Mouse (Mus musculus) bone marrow macrophage, adult 2 months (primary cell): ENCODE data around the gene Rrbp1. TPM values are rescaled to one million over a fixed set of nuclear protein-coding genes. Genes with fewer than 3 reads are reported as not detected.
A peak's percentile ranks its signal among the peaks of the same experiment; 100 is the strongest.

Source experiments
- H3K27ac ChIP-seq: 2 replicates; pipeline ENCODE4 v1.5.1; 2012; ENCODE audit warnings: low read depth, low read length; ENCODE audit not compliant: insufficient read depth
- H3K4me1 ChIP-seq: 2 replicates; pipeline ENCODE4 v1.6.1; 2012; ENCODE audit warnings: low read length; ENCODE audit not compliant: control insufficient read depth, insufficient read depth
- H3K4me3 ChIP-seq: 2 replicates; pipeline ENCODE4 v1.5.1; 2012; ENCODE audit warnings: mild to moderate bottlenecking, low read length, moderate library complexity; ENCODE audit not compliant: insufficient read depth
- CTCF ChIP-seq: IDR thresholded peaks from 2 replicates; pipeline ENCODE4 v1.5.1; 2012; ENCODE audit warnings: low read depth, mild to moderate bottlenecking, low read length, moderate library complexity
- POLR2A ChIP-seq: IDR thresholded peaks from 2 replicates; pipeline ENCODE4 v1.6.1; 2012; ENCODE audit warnings: mild to moderate bottlenecking, low read depth, low read length, borderline replicate concordance
- polyA plus RNA-seq: library from polyadenylated mRNA; stranded (reverse); fragments of >200 nt; gene quantifications from 2 replicates; pipeline ENCODE4 v1.2.4, GENCODE M21; 2012; ENCODE audit not compliant: missing spikeins, insufficient read depth, insufficient read length

The Rrbp1 gene
- polyA plus RNA-seq, 1 experiment = 282 TPM

DNA sequence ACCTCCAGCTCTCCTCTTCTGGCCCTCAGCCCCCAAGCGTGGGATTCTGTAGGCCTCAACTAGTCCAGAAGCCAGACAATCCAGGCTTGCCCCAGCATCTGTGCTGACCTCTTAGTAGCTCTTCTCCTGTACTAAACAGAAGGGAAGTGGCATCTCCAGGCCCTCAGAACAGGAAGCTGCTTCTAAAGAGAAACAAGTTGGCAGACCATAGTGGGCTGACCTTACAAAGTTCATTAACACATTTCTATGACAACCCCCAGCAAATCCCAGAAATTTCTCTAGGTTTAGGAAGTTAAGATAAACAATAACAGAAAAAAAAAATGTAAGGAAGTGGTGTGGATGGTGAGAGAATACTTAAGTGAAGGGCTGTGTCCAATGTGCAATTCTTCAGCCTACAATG lies 2.0 kb downstream of the Rrbp1 start:
- H3K4me1 ChIP-seq = peaks cover 38% of the 10 kb centered on the region
- peak overlapping the region; percentile 80; the same call in 1 of the 2 replicates for H3K4me3 ChIP-seq
- TF ChIP-seq CTCF (no peak), POLR2A (no peak)
- H3K27ac ChIP-seq = peak overlapping the region; percentile 92

DNA sequence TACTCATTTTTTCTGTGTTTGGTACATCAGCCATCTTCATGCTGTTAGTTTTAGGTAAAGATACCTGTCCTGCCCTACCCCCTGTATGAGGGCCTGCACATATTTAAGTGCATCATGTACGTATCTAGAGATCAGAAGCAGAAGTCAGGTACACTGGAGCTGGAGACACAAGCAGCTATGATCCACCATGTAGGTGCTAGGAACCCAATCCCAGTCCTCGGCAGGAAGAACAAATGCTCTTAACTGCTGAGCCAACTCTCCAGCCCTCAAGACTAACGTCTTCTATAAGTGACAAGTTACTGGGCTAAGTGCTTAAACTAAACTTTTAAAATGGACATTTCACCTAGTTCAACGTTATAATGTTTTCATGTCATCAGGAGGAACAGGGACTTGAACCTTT lies 3.9 kb downstream of the Rrbp1 start:
- H3K27ac ChIP-seq = no peak overlapping the region
- TF ChIP-seq CTCF = no peak
- no peak for TF ChIP-seq POLR2A
- peaks cover 53% of the 10 kb centered on the region for H3K4me1 ChIP-seq
- H3K4me3 ChIP-seq = no peak overlapping the region

DNA sequence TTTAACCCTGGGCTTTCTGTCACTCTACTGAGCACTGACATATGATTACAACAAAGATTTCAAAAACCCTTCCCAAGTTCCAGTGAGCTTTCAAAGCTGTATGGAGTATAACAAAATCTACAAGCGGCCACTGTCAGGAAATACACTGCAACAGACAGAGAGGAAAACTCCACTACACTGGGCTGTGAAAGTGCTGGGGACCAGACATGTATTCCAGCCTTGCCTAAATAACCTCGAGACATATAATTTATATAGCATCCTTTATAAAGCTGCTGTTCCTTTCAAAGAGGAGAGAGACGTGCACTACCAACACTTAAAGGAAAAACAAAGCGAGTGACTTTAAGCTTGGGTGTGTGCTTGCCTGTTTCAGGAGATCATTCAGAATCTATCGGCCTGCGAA lies 4.4 kb downstream of the Rrbp1 start:
- TF ChIP-seq POLR2A (no peak), CTCF (no peak)
- Histone ChIP-seq H3K4me3 (no peak overlapping the region), H3K27ac (no peak overlapping the region), H3K4me1 (peaks cover 53% of the 10 kb centered on the region)

DNA sequence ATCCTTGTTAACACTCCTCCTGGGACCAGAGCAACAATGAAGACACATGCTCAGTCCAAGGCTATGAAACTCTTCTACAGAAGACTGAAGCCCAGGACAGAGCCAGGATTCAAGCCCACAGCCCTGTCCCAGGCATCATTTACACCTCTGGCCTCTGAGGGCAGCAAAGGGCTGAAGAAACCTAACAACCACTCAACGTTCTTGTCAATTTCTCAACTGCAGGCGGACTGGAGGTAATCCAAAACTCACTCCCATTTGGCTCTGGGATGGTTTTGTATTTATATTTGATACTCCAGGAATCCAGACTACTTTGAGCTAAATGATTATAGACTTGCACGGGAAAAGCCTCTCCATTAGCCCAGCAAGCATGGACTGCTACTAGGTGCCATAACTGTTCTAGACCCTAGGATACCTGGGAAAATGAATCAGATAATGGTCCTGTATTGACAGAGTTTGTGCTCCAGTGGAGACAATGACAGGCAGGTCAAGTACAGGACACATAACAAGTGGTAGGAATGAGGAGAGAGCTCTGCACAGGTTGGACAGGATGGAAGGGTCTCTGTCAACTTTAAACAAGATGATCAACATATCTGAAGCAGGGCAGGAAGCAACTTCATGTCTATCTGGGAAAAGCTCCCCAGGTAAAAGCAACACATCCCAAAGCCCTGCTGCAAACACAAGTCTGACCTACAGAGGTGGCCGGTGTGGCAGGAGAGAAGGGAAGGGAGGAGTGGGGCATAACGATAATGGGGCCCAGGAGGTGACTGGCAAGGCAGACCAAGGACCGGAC lies 5.7 kb downstream of the Rrbp1 start:
- TF ChIP-seq POLR2A = no peak
- TF ChIP-seq CTCF = no peak
- Histone ChIP-seq H3K4me3 (no peak overlapping the region), H3K4me1 (peaks cover 53% of the 10 kb centered on the region), H3K27ac (peak overlapping the region; percentile 13)

DNA sequence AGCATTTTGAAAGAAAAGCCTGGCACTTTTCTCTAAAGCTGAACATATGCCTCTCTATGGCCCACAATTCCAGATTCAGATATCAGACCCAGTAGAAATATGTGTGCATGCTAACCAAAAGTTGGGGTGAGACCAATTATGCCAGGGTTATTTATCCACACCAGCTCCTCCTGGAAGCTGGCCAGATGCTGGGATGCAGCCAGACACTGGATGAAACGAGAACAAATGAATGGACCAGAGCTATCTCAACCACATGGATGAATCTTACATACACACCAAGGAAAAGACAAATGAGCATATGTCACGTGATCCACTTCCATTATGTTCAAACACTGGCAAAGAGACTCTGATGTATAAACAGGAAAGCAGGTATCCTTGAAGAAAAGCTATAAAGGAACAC lies 7.5 kb downstream of the Rrbp1 start:
- Histone ChIP-seq H3K4me3 (no peak overlapping the region), H3K27ac (no peak overlapping the region), H3K4me1 (peaks cover 57% of the 10 kb centered on the region)
- no peak for TF ChIP-seq CTCF
- TF ChIP-seq POLR2A = no peak

DNA sequence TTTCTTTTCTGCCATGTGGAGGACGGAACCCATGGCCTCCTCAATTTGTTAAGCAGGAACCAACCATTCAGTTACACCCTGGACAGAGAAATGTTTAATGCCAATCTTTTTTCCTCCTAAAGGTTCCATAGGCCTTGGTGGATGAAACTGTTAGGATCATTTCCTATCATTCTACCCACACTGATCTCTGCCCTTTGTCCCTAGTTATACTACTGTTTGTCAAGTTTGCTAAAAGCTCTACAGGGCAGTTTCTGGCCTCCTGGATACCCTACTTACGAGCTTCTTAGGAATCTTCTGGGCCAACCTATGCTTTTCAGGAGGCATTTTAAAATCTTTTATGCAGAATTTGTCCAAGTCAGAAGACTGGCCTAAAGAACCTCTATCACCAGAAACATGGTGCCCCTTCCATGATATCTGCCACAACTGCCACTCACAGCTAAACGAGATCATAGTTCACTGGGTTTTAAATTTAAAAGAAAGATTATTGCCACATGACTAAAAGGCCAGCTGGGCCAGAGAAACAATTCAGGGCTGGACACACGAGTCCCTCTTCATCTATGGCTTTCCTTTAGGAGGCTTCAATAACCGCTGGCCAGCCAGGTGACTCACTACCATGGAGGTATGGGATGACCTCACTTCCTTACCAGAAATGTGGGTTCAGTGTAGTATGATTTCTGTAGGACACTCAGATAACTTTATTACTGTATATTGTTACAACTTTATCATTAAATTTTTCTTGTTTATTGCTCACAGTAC lies 8.7 kb downstream of the Rrbp1 start:
- no peak overlapping the region for H3K4me3 ChIP-seq
- no peak overlapping the region for H3K27ac ChIP-seq
- no peak for TF ChIP-seq POLR2A
- peaks cover 58% of the 10 kb centered on the region for H3K4me1 ChIP-seq

DNA sequence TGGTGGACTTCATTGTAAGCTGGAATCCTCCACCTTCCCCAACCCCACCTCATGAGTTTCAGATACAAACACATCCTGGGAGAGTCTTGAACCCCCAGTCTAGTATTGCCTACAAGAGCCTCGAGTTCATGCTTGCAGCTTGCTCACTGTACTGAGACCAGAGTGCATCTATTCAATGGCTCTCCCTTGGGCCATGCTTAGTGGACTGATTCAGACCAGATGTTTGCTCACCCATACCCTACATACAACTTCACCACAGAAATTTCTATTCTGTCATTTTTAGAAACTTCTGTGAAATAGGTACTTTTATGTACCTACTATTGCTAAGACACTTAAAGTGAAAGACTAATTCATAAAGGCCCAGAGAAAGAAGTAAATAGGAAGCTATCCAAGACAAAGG lies 18.1 kb downstream of the Rrbp1 start:
- TF ChIP-seq CTCF = no peak
- no peak for TF ChIP-seq POLR2A
- Histone ChIP-seq H3K4me1 (peaks cover 28% of the 10 kb centered on the region), H3K4me3 (no peak overlapping the region), H3K27ac (no peak overlapping the region)

DNA sequence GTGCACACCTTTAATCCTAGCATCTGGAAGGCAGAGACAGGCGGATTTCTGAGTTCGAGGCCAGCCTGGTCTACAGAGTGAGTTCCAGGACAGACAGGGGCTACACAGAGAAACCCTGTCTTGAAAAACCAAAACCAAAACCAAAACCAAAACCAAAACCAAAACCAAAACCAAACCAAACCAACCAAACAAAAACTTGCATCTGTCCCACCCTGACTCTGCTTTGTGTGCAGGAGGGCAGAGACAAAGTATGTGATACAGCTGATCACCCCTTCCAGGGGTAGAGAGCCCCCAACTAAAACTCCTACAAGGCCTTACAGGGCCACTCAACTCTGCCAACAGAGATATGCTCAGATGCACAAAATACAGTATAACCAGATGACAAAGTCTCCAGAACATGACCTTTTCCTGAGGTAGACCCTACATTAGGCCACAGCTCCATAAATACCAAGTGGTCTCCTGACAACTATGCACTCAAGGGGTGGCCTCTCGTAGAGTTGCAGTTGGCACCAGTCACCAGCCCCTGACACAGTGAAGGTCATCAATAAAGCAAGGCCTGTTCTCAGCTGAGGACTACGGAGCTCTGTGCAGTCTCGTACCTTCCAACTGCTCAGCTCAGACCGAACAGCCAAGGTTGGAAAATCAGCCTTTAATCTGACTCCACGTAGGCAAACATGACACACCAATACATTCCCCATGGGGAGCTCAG lies 18.9 kb downstream of the Rrbp1 start:
- H3K27ac ChIP-seq = no peak overlapping the region
- TF ChIP-seq POLR2A = no peak
- TF ChIP-seq CTCF = no peak
- H3K4me3 ChIP-seq = no peak overlapping the region
- peaks cover 23% of the 10 kb centered on the region for H3K4me1 ChIP-seq

DNA sequence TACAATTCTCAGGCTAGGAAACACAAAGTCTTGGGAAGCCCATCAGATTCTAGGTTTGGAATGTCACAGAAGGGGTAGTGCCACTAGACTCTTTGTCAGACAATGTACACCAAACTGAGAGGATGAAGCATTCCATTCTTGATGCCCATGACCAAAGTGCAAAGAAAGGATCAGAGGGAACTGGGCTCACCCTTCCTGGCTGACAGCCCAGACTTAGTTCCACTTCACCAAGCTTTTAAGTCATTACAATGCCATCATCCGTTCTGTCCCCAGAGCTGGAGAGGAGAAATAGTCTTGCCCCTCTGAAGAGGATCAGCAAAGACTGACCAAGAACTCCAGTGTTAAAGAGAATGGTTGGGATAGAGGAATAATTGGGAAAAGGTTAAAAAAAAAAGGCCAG lies 20.1 kb downstream of the Rrbp1 start:
- TF ChIP-seq POLR2A (no peak), CTCF (no peak)
- H3K27ac ChIP-seq = peak overlapping the region; percentile 60
- peaks cover 23% of the 10 kb centered on the region for H3K4me1 ChIP-seq

DNA sequence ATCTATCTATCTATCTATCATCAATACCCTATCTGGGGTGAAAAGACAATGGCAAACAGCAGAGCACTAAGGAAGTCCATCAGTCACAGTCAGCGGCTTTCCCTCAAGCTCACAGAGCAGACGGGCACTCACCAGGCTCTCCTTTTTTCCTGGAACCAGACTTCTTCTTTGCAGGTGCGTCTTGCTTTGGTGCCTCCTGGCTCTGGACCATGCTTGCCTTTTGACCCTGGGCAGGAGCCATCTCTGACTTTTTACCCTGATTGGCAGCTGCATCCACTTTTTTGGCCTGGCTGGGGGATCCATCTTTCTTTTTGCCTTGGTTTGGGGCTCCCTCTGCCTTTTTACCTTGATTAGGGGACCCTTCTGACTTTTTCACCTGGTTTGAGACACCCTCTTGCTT lies 23.0 kb downstream of the Rrbp1 start:
- peaks cover 22% of the 10 kb centered on the region for H3K4me1 ChIP-seq
- no peak for TF ChIP-seq POLR2A
- no peak for TF ChIP-seq CTCF

More for the DNA sequence above, 20.1 kb downstream of the Rrbp1 start:
- H3K4me3 ChIP-seq = no peak overlapping the region

More for the DNA sequence above, 23.0 kb downstream of the Rrbp1 start:
- Histone ChIP-seq H3K27ac (no peak overlapping the region), H3K4me3 (no peak overlapping the region)
